Mouse (Mus musculus): ENCODE data around the gene Smurf2.

The Smurf2 gene

DNA sequence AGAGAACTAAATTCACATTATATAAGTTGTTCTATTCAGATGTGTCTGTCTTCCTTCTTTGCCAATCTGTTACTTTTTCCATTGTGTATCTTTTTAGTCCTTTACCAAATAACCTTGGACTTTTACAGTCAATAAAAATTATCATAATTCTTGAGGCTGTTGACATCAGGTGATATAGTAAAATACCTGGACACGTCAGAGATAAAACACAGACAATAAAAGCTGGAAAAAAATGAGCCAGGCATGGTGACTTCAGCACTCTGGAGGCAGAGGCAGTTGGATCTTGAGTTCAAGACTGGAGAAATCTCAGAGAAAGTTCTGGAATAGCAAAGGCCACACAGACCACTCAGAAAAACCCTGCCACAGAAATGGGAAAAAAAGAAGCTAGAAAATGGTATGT lies 13.3 kb downstream of the Smurf2 start:
- DNase-seq (ENCODE audit: low read depth, low spot score): no peak

DNA sequence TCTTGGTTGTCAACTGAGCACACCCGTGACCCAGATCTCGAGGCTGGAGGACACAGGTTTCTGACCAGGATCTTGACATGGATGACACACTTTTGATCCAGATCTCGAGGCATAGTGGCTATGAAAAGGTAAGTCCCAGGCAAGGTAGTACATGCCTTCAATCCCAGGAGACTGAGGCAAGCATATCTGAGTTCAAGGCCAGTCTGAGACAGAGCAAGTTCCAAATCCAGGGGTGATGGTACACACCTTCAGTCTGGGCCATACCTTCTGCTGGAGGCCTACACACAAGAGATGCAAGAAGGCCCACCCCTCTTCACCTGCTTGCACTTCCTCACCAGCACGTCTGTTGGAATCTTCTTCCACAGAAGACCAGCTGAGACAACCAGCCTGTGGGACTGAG lies 14.8 kb downstream of the Smurf2 start:
- DNase-seq (ENCODE audit: low read depth, low spot score): no peak

DNA sequence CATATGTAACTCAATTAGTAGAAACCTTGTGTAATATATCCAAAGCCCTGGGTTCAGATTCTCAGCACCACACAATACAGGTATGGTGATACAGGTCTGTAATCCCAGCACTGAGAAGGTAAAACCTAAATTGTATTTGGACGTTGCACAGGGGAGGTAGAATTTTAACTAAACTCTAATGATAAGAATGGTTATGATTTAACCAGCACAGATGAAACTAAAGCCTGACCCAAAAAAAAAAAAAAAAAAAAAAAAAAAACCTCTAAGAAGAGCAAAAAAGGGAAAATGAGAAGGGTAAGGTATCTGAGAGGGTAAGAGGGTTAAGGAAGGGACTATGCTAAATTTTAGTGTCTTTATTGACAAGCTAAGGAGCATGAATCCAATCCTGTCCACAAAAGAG lies 20.7 kb downstream of the Smurf2 start:
- DNase-seq (ENCODE audit: low read depth, low spot score): no peak

DNA sequence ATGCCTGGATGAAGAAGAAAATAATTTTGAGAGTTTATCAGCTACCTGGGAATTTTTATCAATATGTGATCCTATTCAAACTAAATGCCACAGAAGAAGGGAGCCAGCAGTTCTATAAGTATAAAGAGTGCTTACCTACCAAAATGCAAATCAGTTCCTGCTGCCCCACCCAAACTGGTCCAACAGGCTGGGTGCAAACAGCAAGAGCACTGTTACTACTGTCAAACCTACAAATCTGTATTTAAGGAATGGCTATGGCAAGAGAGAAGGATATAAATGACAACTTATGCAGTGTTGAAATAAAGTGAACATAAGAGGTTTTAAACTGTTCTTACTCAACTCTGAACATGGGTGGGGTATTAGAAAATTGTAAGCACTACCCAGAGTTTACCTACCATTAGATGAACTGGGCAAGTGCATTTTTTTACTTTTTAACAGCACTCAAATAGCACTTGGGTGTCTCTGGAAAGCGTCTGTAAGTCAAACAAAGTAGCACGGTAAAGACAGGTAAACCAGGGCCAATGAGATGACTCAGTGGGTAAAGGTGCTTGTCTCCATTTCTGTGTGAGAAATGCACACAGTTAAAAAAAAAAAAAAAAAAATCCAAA lies 23.9 kb downstream of the Smurf2 start:
- no peak for DNase-seq (ENCODE audit: low read depth, low spot score)

DNA sequence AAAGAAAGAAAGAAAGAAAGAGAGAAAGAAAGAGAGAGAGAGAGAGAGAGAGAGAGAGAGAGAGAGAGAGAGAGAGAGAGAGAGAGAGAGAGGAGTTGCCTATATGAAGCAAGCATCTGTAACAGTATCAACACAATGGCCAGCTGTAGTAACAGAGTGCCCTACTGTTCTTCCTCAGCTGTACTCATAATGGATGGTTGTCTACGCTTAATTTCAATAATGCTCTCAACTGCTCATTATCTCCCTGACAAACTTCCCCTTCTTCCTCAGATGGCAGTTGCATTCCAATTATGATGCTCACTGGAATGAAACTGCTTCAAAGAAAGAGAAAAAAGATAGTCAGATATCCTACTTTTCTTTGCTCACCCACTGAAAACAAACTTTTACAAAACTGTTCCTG lies 36.9 kb downstream of the Smurf2 start:
- DNase-seq (ENCODE audit: low read depth, low spot score): no peak

DNA sequence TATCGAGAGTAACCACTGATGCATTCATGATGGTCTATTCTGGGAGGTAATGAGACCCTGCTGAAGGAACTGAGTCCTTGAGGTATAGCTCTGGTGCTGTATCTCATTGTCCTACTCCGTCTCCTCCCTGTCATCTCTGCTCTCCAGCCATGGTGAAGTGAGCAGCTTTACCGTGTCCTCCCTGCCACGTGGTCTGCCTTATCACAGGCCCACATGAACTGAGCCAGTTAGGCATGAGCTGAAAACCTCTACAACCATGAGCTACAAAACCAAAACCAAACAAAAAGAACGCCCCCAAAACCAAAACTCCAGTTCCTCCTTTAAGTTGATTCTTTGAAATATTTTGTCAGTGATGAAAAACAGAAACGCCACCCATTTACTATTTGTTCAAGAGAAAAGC lies 47.9 kb downstream of the Smurf2 start:
- no peak for DNase-seq (ENCODE audit: low read depth, low spot score)

DNA sequence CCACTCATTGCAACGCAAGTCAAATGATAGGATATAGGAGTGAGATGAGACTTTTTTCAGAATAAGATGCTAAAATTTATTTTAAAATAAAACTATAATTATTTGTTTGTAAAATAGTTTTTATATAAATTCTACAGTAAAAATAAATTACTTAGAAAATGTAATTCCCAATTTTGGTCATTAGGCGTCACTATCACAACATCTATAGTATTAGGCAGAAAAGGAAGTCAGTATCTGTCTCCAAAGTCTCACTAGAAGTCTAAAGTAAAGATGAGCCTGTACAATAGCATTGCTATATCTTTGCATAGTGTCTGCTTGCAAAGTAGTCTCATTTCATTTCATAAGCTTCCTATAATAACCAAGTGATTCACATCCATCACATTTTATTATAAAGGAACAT lies 69.1 kb downstream of the Smurf2 start:
- no peak for DNase-seq (ENCODE audit: low read depth, low spot score)

DNA sequence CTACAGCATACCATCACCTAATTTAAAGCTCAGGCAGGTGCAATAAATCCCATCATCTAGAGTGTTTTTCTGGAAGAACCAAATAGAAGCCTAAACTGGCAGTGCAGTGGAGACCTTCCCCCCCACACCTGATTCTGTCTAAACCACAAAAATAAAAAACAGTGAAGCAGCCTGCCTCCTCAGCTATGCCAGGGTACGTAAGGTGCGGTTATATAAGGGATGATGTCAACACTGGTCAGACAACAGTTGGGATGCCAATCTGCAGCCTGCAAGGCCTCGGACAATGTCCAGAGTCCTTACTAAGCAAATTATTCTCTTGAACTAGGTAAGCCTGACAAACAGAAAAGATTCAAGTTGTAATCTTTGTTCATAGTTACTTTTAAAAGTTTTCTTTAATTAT lies 78.5 kb downstream of the Smurf2 start:
- DNase-seq (ENCODE audit: low read depth, low spot score): no peak

DNA sequence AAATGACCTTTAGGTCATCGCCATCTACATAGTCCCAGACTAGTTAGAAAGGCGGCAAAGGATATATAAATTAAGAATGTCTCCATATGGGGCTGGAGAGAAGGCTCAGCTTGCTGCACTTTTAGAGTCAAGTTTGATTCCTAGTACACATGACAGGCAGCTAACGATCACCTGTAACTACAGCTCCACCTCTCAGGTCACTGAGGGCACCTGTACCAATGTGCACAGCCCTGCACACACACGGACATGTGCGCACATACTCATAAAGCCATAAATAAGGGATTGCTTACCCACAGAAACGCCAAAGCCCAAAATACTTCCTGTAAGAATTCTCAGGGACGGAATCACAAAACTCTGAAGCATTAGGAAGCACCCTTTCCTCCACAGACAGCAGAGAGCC lies 92.4 kb downstream of the Smurf2 start:
- DNase-seq (ENCODE audit: low read depth, low spot score): no peak

DNA sequence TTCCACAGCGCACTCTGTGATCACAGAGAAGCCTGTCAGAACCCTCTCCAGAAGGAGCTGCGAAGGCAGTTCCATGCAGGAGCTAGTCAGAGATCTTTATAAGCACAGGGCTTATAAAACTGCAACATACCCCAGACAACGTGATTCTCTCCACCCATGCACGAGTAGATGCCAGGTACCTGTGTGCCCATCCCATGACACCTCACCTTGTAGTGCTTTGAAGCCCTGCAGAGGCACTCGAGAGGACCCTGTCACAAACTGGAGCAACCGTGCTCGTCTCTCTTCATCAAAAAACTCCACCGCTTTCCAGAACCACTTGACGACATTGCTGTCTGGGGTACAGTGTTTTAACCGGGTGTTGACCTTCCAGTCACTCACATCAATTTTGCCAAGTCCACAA lies 96.1 kb downstream of the Smurf2 start:
- no peak for DNase-seq (ENCODE audit: low read depth, low spot score)

DNA sequence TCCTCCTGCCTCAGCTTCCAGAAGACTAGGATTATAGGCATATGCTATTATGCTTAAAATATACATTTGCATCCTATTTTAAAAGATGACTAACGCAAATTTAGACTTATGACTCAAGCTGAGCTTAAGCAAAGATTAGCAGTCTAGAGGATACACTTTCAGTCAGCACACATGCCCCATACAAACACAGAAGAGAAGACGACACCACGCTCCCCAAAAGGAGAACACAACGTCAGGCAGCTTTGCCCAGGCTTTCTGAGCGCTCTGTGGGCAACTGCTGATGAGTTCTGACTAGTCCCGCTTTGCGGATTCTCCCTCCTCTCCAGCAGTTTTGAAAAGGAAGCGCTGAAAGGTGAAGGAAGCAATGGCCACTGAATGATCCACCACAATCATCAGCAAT lies 96.8 kb downstream of the Smurf2 start:
- no peak for DNase-seq (ENCODE audit: low read depth, low spot score)

DNA sequence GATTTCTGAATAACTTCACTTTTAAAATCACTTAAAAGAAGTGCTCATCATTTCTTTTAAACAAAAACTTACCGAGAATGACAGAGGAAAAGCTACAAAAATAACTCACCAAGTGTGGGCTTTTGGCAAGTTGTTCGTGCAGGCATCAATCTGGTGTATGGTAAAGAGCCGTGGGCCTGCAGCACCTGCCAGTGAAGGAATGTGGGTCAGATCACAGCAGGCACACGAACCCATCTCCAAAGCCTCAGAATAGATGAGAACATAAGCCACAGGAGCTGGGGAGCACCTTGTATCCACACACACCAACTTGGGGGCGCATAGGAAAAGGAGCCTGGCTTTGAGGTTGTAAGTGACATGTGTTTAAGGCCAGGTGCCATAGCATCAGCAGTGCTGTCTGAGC lies 97.6 kb downstream of the Smurf2 start:
- DNase-seq (ENCODE audit: low read depth, low spot score): no peak

DNA sequence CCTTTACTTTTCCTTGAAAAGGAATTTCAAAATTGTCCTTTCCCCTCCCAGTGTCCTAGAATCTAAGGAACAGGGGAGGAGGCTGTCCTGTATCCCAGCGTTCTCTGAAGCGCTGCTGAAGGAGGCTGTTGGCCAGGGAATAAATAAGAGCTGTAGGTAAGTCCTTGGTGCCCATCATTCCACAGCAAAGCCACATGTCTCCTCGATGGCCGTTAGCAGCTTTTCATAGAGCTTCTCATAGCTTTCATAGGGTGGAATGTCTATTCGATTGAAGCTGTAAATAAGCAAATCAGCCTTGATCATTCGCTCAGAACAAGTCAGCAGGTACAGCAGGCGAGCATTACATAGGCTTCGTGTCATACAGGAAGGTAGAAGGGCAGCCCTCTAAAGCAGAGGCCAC lies 98.0 kb downstream of the Smurf2 start:
- no peak for DNase-seq (ENCODE audit: low read depth, low spot score)

DNA sequence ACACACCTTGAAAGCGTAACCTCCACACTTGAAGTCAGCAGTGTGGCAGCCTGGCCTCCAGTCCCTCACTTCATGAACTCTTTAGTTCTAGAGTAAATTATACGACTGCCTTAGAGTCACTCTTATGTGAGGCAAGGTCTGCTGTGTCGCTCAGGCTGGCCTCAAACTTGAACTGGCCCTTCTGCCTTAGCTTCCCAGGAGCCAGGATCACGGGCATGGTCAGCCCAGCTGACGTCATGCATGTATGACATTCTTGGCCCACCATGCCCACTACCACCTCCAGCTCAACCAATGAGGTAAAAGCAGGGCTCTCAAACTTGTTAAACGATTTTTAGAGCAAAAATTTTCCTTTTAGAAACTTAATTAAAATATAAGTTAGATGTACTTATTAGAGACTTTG lies 99.1 kb downstream of the Smurf2 start:
- no peak for DNase-seq (ENCODE audit: low read depth, low spot score)

DNA sequence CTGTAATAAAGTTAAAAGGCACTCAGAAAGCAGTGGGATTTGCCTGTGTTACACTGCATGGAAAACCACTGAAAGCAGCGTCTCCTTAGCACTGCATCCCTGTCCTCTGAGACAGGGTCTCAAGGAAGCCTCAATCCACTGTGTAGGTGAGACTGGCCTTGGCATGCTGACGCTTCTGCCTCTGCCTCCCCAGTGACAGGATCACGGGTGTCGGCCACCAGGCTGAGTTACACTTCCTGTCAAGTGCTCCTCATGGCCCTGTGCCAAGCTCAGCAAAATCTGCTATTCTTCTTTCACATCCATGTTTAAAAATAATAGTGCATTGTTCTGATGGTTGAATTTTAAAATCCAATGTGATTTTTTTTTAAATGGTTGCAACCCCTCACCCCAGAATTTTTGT lies 99.5 kb downstream of the Smurf2 start:
- DNase-seq (ENCODE audit: low read depth, low spot score): no peak

DNA sequence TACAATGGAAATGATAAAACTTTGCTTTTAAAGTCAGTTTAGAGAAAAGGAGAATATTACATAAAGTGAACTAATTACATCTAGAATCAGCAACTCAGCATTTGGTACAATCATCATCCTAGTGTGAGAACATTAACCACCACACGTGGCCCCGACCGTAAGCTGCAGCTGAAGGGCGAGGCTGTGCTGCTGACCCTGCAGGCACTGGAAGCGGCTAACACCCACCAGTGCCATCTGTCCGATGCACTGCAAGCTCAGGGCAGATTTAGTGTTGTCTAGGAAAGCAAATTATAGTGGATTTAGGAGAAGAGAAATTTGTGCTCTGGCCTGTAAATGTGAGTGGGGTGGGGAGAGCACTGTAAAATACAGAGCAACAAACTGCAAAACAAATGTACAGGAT lies 100.3 kb downstream of the Smurf2 start:
- DNase-seq (ENCODE audit: low read depth, low spot score): no peak

DNA sequence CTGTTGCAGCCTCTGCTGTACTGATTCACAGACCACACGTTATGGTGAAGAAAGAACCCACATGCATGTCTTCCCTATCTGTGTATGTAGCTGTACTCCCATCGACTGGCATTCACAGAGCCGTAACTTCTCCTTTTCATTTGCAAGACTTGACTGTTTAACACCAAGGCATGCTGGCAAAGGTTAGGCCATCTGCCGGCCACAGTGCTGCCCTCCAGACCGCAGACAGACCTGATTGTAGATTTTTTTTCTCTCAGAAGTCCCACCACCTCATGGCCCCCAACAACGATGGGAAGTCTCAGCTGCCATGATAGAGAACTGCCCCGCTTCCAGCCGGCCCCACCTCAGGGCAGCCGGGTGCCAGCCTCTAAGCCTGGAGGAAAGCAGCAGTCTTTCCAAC lies 100.9 kb downstream of the Smurf2 start:
- DNase-seq (ENCODE audit: low read depth, low spot score): no peak

DNA sequence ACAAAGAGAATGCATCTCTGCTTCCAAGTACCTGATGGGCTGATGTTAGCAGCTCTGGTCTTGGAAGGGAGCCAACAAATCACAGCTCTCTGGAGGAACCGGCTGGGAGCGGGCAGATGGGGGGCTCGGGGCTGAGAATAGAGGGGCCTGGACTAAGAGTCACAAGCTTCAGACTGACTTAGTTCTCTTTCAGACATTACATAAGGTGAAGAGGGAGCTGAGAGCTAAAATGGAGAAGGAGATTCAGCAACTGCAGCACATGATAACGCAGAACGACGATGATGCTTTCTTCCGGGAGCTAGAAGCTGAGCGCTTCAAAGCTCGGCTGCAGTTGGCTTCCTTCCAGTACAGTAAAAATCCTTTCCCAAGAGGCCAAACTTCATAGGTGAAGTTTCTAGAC lies 102.2 kb downstream of the Smurf2 start:
- no peak for DNase-seq (ENCODE audit: low read depth, low spot score)

DNA sequence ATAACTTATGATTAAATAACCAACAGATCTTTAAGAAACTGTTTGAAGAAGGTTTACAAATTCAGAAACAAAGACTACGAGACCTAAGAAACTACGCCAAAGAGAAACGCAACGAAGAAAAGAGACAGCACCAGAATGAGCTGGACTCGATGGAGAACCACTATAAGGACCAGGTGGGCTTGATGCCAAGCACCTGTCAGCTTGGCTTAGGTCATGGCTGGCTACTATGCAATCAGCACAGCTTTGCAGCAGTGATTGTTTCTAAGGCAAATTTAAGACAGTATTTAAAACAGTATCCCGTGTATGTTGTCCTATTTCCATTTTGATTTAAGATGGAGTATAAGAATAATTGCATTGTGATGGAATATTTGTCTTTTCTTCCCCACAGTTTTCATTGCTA lies 102.7 kb downstream of the Smurf2 start:
- DNase-seq (ENCODE audit: low read depth, low spot score): no peak

DNA sequence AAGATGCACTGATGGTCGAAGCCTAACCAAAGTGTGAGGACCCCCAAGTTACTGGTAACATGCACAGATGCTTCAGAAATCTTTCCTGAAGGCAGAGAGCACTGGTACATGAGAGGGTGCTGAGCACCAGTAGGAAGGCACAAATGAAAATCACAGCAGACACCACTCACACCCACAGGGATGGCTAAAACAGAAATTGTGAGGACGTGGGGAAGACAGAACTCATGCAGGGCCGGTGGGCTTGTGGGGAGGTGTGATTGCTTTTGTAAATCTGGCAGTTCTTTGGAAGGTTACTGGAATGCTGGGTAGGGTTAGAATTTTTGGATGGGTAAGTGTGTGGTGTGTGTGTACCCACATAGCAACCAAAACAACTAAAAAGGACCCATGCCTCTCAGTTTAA lies 103.4 kb downstream of the Smurf2 start:
- no peak for DNase-seq (ENCODE audit: low read depth, low spot score)

DNA sequence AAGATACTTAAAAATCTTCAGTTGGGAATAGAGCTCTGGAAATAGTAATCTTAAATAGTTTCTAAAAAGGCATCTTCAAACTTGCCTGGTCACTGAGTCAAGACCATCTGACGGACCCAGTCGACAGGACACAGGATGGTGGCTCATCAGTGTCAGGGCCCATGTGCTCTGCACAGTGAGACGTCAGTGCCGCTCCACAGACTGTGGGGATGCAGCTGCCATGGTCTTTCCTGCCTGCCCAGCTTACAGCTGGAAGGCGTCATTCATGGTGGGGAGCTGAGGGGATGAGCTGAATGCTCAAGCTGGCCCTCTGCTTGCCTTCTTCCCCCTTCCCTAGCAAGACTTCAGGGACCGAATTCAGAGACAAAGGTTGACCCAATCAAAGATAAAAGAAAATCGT lies 104.2 kb downstream of the Smurf2 start:
- peak; percentile 5 for DNase-seq (ENCODE audit: low read depth, low spot score)

DNA sequence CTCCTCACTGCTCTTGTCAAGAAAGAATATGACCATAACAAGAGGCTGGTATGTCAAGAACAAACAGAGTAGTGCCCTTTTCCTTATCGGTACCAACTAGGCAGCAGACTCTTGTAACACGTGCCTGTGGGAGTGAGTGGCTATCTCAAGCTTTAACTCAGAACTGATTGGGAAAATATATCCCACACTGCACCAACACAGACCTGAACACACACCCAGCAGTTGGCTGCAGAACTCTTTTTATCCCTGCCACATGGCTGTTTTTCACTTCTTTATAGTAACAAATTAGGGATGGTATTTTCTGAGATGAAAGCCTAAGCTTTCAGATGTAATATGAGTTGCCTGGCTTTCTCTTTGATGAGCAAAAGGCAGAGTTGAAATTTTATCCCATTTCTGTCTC lies 104.8 kb downstream of the Smurf2 start:
- DNase-seq (ENCODE audit: low read depth, low spot score): no peak

DNA sequence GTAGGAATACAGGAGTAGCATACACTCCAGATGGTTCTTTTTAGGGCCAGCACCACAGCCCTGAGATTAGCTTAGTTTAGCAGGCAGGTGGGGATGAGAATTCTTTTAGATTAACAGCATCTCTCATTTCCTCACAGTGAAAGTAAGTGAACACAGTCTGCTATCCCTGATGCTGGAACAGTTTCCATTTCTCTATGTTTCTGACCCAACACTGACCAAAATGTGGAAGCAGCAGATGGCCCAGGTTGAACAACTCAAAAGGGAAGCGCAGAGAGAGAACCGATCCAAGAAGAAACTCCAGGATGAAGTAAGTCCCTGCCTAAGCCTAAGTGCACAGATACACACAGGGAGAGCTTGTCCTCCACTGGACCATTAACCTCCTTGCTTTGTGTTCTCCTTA lies 105.2 kb downstream of the Smurf2 start:
- DNase-seq (ENCODE audit: low read depth, low spot score): no peak

DNA sequence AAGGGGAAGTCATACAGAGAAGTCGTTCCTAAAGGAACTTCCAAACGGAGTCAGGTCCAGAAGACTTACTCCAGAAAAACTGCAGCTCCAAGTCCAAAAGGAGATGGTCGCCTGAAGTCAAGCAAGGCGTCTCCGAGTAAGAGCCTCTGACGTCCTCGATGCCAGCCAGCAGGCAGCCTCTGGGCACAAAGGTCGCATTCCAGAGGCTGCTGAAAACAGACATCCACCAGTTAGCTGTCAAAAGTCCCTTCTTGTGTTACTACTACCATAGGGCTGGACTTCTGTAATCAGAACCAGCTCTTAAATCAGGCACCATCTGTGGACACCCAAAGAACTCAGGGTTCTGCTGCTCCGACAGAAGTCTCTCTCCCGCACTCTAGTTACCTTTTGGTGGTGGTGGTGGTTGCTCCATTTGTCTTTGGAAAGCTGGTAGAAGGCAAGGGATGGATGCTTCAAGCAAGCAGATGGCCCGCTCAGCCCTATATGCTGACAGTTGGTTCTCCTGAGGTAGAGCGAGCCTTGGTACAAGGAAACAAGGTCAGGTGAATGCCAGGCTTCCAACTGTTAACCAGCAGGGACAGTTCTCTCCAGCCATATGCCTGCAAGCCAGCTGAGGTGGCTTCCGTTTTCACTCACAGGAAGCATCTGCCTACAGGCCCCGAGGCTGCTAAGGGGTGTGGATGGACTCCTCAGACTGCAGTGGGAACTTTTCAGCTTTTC lies 105.8 kb downstream of the Smurf2 start:
- peak; percentile 17 for DNase-seq (ENCODE audit: low read depth, low spot score)
